Mouse (Mus musculus) layer of hippocampus, adult 9-10 months (tissue): ENCODE results near the gene Zfp106.

Source experiments
- DNase-seq: peaks from one replicate; pipeline ENCODE4 v3.0.0; 2022; ENCODE audit warnings: low spot score

The Zfp106 gene

GRCm38 (mm10) chr2:120476277-120477087, 87.2 kb downstream of the Zfp106 start:
- DNase-seq = no peak

- DNase-seq = no peak
Observed at GRCm38 (mm10) chr2:120470856-120471255, 92.8 kb downstream of the Zfp106 start.

- no peak for DNase-seq
Observed at GRCm38 (mm10) chr2:120469715-120470114, 93.9 kb downstream of the Zfp106 start.

GRCm38 (mm10) chr2:120469220-120469619, 94.4 kb downstream of the Zfp106 start:
- DNase-seq = no peak

- DNase-seq = no peak
Observed at GRCm38 (mm10) chr2:120468011-120468410, 95.6 kb downstream of the Zfp106 start.

GRCm38 (mm10) chr2:120465397-120465785, 98.3 kb downstream of the Zfp106 start:
- no peak for DNase-seq

- no peak for DNase-seq
Observed at GRCm38 (mm10) chr2:120464732-120465396, 98.8 kb downstream of the Zfp106 start.

- no peak for DNase-seq
Observed at GRCm38 (mm10) chr2:120464091-120464490, 99.6 kb downstream of the Zfp106 start.

- no peak for DNase-seq
Observed at GRCm38 (mm10) chr2:120463328-120463727, 100.3 kb downstream of the Zfp106 start.

- no peak for DNase-seq
Observed at GRCm38 (mm10) chr2:120460216-120460615, 103.4 kb downstream of the Zfp106 start.
